Mouse (Mus musculus): ENCODE measurements around the gene Hspa4l. TPM values are rescaled to one million over a fixed set of nuclear protein-coding genes. Genes with fewer than 3 reads are reported as not detected.

The Hspa4l gene
- polyA plus RNA-seq (2015; fragmentation: Nextera tagmentation; extraction: Ambion mirVana): 10.0 and 11.4 TPM in 2 replicates

- peak within 1 kb of the TSS; percentile 55 for H3K4me3 ChIP-seq (ENCODE audit: low read length)
- no peaks in the 10 kb centered on the region for H3K4me1 ChIP-seq (ENCODE audit: insufficient read depth, low read length)
- H3K27ac ChIP-seq (ENCODE audit: low read length): peak within 1 kb of the TSS; percentile 26; the same call in 1 of the 2 replicates
- no peak for ATAC-seq (ENCODE audit: low FRiP score, low TSS enrichment)
- H3K4me2 ChIP-seq (replicated peaks; ENCODE audit: low read depth, low read length): peak within 1 kb of the TSS; percentile 70
- WGBS: 18% methylated on average over 16 of the region's 16 CpGs
- peak within 1 kb of the TSS; percentile 71 for H3K9ac ChIP-seq (replicated peaks; ENCODE audit: low read length)
- no peaks in the 10 kb centered on the region for H3K9me3 ChIP-seq (ENCODE audit: low read length)
- H3K27me3 ChIP-seq (ENCODE audit: insufficient read depth, low read length): no peaks in the 10 kb centered on the region
- H3K36me3 ChIP-seq (ENCODE audit: insufficient read depth, low read length): no peaks in the 10 kb centered on the region
These were observed at the start of gene Hspa4l for GRCm38 (mm10) chr3:40744024-40744835. Gene Hspa4l, plus strand, starts transcription at chr3:40744495.

- H3K9ac ChIP-seq (replicated peaks; ENCODE audit: low read length): no peak overlapping the region
- 0 out of 2 replicates have a peak, but pooled peaks cover 2% of the 10 kb centered on the region for H3K36me3 ChIP-seq (ENCODE audit: insufficient read depth, low read length)
- H3K4me3 ChIP-seq (ENCODE audit: low read length): no peak overlapping the region
- no peaks in the 10 kb centered on the region for H3K9me3 ChIP-seq (ENCODE audit: low read length)
- WGBS: 100% methylated on average over 2 of the region's 2 CpGs
- no peak overlapping the region for H3K27ac ChIP-seq (ENCODE audit: low read length)
- H3K4me1 ChIP-seq (ENCODE audit: insufficient read depth, low read length): no peaks in the 10 kb centered on the region
- H3K4me2 ChIP-seq (replicated peaks; ENCODE audit: low read depth, low read length): no peak overlapping the region
- H3K27me3 ChIP-seq (ENCODE audit: insufficient read depth, low read length): no peaks in the 10 kb centered on the region
- ATAC-seq (ENCODE audit: low FRiP score, low TSS enrichment): no peak
These were observed 49.1 kb upstream of the Hspa4l start for GRCm38 (mm10) chr3:40695162-40695561.

- WGBS: 86% methylated on average over 3 of the region's 3 CpGs
- Histone ChIP-seq H3K36me3 (ENCODE audit: insufficient read depth, low read length) (no peaks in the 10 kb centered on the region), H3K27ac (ENCODE audit: low read length) (no peak overlapping the region), H3K4me1 (ENCODE audit: insufficient read depth, low read length) (no peaks in the 10 kb centered on the region), H3K4me3 (ENCODE audit: low read length) (no peak overlapping the region), H3K9me3 (ENCODE audit: low read length) (no peaks in the 10 kb centered on the region), H3K4me2 (replicated peaks; ENCODE audit: low read depth, low read length) (no peak overlapping the region), H3K27me3 (ENCODE audit: insufficient read depth, low read length) (no peaks in the 10 kb centered on the region), H3K9ac (replicated peaks; ENCODE audit: low read length) (no peak overlapping the region)
- ATAC-seq (ENCODE audit: low FRiP score, low TSS enrichment): no peak
These were observed 45.5 kb upstream of the Hspa4l start for GRCm38 (mm10) chr3:40698834-40699233.

GRCm38 (mm10) chr3:40704816-40705430 lies 39.4 kb upstream of the Hspa4l start:
- no peaks in the 10 kb centered on the region for H3K4me1 ChIP-seq (ENCODE audit: insufficient read depth, low read length)
- no peaks in the 10 kb centered on the region for H3K27me3 ChIP-seq (ENCODE audit: insufficient read depth, low read length)
- ATAC-seq (ENCODE audit: low FRiP score, low TSS enrichment): no peak
- no peak overlapping the region for H3K4me2 ChIP-seq (replicated peaks; ENCODE audit: low read depth, low read length)
- H3K27ac ChIP-seq (ENCODE audit: low read length): no peak overlapping the region
- peaks cover 8% of the 10 kb centered on the region; the same call in 1 of the 2 replicates for H3K9me3 ChIP-seq (ENCODE audit: low read length)
- H3K9ac ChIP-seq (replicated peaks; ENCODE audit: low read length): no peak overlapping the region
- WGBS: 66% methylated on average over 5 of the region's 5 CpGs
- no peaks in the 10 kb centered on the region for H3K36me3 ChIP-seq (ENCODE audit: insufficient read depth, low read length)
- no peak overlapping the region for H3K4me3 ChIP-seq (ENCODE audit: low read length)

GRCm38 (mm10) chr3:40708655-40709054 lies 35.6 kb upstream of the Hspa4l start, which contains the start of gene Slc25a31:
Gene Slc25a31, plus strand, starts transcription at chr3:40708855.
- peaks cover 8% of the 10 kb centered on the region; the same call in 1 of the 2 replicates for H3K9me3 ChIP-seq (ENCODE audit: low read length)
- no peak within 1 kb of the TSS for H3K4me2 ChIP-seq (replicated peaks; ENCODE audit: low read depth, low read length)
- H3K4me3 ChIP-seq (ENCODE audit: low read length): no peak within 1 kb of the TSS
- H3K4me1 ChIP-seq (ENCODE audit: insufficient read depth, low read length): no peaks in the 10 kb centered on the region
- 92% methylated on average over 30 of the region's 30 CpGs for WGBS
- no peak for ATAC-seq (ENCODE audit: low FRiP score, low TSS enrichment)
- H3K9ac ChIP-seq (replicated peaks; ENCODE audit: low read length): no peak within 1 kb of the TSS
- H3K27me3 ChIP-seq (ENCODE audit: insufficient read depth, low read length): no peaks in the 10 kb centered on the region
- no peak within 1 kb of the TSS for H3K27ac ChIP-seq (ENCODE audit: low read length)
- H3K36me3 ChIP-seq (ENCODE audit: insufficient read depth, low read length): no peaks in the 10 kb centered on the region

- H3K27me3 ChIP-seq (ENCODE audit: insufficient read depth, low read length): no peaks in the 10 kb centered on the region
- WGBS: 8% methylated on average over 1 of the region's 1 CpGs
- no peak overlapping the region for H3K27ac ChIP-seq (ENCODE audit: low read length)
- no peak overlapping the region for H3K4me3 ChIP-seq (ENCODE audit: low read length)
- H3K9ac ChIP-seq (replicated peaks; ENCODE audit: low read length): no peak overlapping the region
- H3K4me2 ChIP-seq (replicated peaks; ENCODE audit: low read depth, low read length): no peak overlapping the region
- H3K36me3 ChIP-seq (ENCODE audit: insufficient read depth, low read length): no peaks in the 10 kb centered on the region
- no peak for ATAC-seq (ENCODE audit: low FRiP score, low TSS enrichment)
- no peaks in the 10 kb centered on the region for H3K4me1 ChIP-seq (ENCODE audit: insufficient read depth, low read length)
- H3K9me3 ChIP-seq (ENCODE audit: low read length): no peaks in the 10 kb centered on the region
These were observed 28.2 kb upstream of the Hspa4l start for GRCm38 (mm10) chr3:40716056-40716455.

GRCm38 (mm10) chr3:40719022-40719421 lies 25.3 kb upstream of the Hspa4l start:
- Histone ChIP-seq H3K4me1 (ENCODE audit: insufficient read depth, low read length) (no peaks in the 10 kb centered on the region), H3K27ac (ENCODE audit: low read length) (no peak overlapping the region), H3K27me3 (ENCODE audit: insufficient read depth, low read length) (no peaks in the 10 kb centered on the region), H3K4me3 (ENCODE audit: low read length) (no peak overlapping the region), H3K9ac (replicated peaks; ENCODE audit: low read length) (no peak overlapping the region), H3K9me3 (ENCODE audit: low read length) (no peaks in the 10 kb centered on the region), H3K36me3 (ENCODE audit: insufficient read depth, low read length) (no peaks in the 10 kb centered on the region), H3K4me2 (replicated peaks; ENCODE audit: low read depth, low read length) (no peak overlapping the region)
- 74% methylated on average over 3 of the region's 3 CpGs for WGBS
- ATAC-seq (ENCODE audit: low FRiP score, low TSS enrichment): no peak

GRCm38 (mm10) chr3:40738381-40738912 lies 5.8 kb upstream of the Hspa4l start:
- no peak overlapping the region for H3K27ac ChIP-seq (ENCODE audit: low read length)
- WGBS: 74% methylated on average over 6 of the region's 6 CpGs
- H3K4me3 ChIP-seq (ENCODE audit: low read length): no peak overlapping the region
- no peaks in the 10 kb centered on the region for H3K27me3 ChIP-seq (ENCODE audit: insufficient read depth, low read length)
- no peak for ATAC-seq (ENCODE audit: low FRiP score, low TSS enrichment)
- H3K4me1 ChIP-seq (ENCODE audit: insufficient read depth, low read length): no peaks in the 10 kb centered on the region
- no peaks in the 10 kb centered on the region for H3K36me3 ChIP-seq (ENCODE audit: insufficient read depth, low read length)
- H3K9ac ChIP-seq (replicated peaks; ENCODE audit: low read length): no peak overlapping the region
- no peak overlapping the region for H3K4me2 ChIP-seq (replicated peaks; ENCODE audit: low read depth, low read length)
- H3K9me3 ChIP-seq (ENCODE audit: low read length): no peaks in the 10 kb centered on the region

GRCm38 (mm10) chr3:40744836-40745660 lies 753 bp downstream of the Hspa4l start:
- peak overlapping the region; percentile 70 for H3K4me2 ChIP-seq (replicated peaks; ENCODE audit: low read depth, low read length)
- no peaks in the 10 kb centered on the region for H3K36me3 ChIP-seq (ENCODE audit: insufficient read depth, low read length)
- peak overlapping the region; percentile 55 for H3K4me3 ChIP-seq (ENCODE audit: low read length)
- H3K27me3 ChIP-seq (ENCODE audit: insufficient read depth, low read length): no peaks in the 10 kb centered on the region
- peak; percentile 97 for ATAC-seq (ENCODE audit: low FRiP score, low TSS enrichment)
- 1% methylated on average over 78 of the region's 93 CpGs for WGBS
- H3K9ac ChIP-seq (replicated peaks; ENCODE audit: low read length): peak overlapping the region; percentile 71
- no peaks in the 10 kb centered on the region for H3K9me3 ChIP-seq (ENCODE audit: low read length)
- no peaks in the 10 kb centered on the region for H3K4me1 ChIP-seq (ENCODE audit: insufficient read depth, low read length)
- peak overlapping the region; percentile 26; the same call in 1 of the 2 replicates for H3K27ac ChIP-seq (ENCODE audit: low read length)
